Mouse (Mus musculus) c-Kit-positive CD71-negative TER-119-negative erythroid progenitor cells, embryonic 14.5 days (primary cell): ENCODE data around the gene Akirin2.
A peak's percentile ranks its signal among the peaks of the same experiment; 100 is the strongest.
"Not testable (repeated sequence)": the region's sequence is repeated elsewhere in the genome, so short reads cannot be mapped to it uniquely, and the experiment has no call there.

Source experiments
- DNase-seq: peaks from one replicate; pipeline ENCODE4 v3.0.0-alpha.2; 2013; ENCODE audit warnings: low read depth

Akirin2 gene

DNA sequence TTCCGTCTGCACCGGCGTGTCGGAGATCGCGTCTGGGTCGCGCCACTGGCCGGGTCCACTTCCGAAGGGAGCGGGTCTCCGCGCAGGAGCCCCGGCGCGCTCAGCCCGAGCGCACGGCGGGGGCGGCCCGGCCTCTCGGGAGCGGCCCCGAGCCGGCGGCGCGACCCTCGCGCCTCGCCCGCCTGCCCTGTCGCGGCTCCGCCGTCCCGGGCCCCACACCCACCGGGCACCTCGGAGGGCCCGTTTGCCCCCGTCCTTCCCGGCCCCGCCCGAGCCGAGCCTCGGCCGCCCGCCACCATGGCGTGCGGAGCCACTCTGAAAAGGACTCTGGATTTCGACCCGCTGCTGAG lies at the start of gene Akirin2:
Akirin2 (plus strand) TSS at position 190 of the 350 bp plus-strand sequence.
- no peak for DNase-seq

DNA sequence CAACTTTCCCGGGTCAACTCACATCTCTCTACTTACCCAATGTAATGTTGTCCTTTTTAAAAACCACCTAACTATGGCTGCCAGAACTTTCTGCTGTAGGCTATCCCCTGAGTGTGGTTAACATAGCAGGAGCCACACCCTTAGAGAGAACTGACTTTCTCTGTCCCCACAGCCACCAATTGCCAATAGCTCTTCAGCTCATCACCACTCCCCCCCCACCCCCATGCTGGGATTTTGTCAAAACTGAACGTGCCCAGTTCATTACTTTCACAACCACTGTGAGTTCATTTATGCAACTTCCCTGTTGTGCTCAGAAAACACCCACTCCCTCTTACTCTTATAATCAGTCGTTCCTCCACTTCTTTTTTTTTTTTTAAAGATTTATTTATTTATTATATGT lies 40.4 kb upstream of the Akirin2 start:
- DNase-seq, result no peak

DNA sequence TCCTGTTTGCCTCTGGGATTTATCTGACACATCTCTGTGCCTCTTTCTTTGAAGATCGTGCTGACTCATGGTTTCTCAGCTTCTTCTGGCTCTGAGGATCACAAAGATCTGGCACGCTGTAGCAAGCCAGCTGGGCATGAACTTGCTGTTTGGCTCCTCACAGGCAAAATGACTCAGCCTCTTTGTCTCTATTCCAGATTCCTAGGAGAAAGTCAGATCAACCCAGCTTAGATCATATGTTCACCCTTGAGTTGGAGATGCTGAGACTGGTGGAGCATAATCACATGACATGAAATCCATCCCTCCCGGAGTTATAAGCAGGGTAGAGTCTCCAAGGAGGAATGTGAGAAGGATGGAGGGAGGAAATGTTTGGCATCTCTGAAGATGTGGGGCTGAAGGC lies 27.9 kb upstream of the Akirin2 start:
- no peak for DNase-seq

DNA sequence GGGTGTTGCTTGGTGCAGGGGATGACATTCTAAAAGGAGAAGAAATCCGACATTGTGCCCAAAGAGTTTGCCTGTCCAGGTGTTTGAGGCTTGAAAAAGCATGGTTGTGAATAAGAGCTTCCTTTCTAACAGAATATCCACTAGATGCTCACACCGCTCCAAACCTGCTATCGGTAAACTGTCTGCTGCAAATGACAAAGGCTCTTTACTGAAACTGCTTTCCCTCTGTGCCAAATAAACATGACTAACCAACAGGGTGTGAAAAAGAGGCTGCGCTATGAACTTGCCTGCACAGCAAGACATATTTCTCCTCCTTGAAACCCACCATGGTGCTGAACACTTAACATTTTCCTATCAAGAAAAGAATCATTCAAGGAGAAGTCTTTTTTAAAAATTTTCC lies 27.2 kb upstream of the Akirin2 start:
- DNase-seq, result no peak

DNA sequence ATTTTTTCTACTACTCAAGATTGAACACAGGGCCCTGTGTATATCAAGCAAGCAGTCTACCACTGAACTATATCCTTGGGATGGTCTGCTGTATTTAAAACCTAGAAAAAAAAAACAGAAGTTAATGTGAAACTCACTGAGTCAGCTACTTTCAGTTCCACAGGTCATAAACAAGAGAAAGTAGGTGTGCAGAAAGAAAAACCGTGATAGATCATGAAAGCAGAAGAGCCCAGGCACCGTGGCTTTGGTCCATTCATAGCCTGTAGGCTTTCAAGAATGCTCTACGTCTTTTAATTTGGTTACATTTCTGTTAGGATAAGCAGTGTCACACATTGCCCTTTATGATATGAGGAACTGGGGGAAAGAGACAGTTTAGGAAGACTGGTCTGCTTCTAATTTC lies 24.0 kb upstream of the Akirin2 start:
- DNase-seq, result peak; percentile 4

DNA sequence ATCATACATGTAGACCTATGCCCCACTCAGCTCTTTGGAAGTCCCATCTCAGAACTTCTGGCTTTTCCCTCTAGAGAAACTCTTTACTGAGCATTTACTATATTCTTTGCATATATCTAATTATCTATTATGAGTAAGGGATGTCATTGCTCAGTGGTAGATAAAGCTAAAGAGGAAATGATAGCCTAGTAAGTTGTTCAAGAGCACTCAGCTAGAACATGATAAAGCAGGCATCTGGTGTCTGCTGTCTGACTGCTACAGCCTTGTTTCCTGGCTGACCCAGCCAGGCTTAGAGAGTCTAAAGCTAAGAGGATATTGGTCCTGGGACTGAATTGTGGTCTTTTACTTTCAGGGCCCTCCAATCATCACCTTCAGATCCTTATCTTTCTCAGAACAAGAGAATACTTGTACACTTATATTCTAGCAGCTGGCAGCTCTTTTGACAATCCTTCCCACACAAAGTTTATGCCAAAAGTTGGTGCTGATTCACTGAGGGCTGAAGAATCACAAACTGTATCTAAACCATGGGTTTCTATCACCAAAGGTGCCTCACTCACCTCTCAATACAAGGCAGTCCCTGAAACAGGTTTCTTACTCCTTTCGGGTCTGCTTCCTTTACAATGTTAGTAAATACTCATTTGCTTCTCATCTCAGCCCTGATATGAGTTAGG lies 22.2 kb upstream of the Akirin2 start:
- DNase-seq, result no peak

DNA sequence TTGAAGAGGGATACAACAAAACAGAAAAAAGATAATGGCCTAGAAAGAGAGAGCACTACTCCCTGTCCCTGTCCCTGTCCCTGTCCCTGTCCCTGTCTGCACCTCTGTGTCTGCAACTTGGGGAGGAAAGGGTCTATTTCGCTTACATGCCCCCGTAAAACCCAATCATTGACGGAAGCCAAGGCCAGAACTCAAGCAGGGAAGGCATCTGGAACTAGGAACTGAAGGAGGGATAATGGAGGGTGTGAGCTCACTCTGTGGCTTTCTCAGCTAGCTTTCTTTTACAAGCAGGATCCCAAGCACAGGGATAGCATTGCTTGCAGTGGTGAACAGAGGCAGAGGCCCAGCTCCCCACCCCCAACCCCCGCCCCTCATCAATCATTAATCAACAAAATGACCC lies 21.4 kb upstream of the Akirin2 start:
- no peak for DNase-seq

DNA sequence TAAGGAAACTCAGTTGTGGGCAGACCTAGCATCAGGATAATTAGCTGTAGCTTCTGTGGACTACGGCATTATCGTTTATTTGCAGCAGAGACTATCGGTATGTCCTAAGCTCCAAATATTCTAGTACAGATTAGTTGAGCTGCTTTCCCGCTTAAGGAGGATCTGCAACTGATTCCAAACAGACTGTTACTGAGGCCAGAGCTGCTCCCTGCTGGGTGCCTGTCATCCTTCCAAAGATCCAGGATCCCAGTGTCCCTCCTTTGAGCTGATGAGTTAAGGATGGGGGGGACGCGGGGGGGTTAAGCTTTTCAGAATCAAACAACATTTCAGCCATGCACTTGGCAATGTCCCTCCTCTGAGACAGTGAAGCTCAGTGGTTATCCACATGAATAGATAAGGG lies 20.8 kb upstream of the Akirin2 start:
- no peak for DNase-seq

DNA sequence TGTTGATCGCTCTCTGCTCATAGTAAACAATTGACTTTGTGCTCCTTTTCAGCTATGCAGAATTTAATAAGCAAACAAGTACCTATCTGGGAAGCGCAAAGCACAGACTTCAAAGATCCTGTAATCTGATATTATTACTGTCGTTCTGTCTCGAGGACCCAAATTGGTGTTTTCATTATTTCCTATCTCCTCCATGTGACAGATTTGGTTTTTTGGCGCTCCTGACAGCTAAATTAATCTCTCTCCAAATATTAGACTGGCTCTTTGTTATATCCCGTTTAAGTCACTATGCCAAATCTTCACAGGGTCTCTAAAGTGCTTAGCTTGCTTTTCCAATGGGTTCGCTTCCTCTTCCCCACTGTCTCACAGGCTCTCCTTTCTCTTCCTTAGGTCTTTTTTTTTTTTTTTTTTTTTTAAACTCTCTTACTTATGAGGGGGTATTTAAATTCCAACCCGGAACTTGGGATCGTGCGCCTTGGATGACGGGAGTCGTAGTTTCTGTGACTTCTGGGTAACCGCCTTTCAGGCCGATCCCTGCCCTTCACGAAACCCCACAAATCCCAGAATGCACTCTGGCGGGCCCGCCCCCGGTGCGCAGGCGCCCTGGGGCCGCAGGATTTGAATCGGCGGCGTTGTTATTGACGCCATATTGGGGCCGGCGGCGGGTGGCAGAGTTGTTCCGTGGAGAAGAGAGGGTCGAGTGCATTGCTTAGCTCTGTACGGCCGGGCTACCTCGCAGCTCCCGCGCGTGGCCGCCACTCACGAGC lies 573 bp upstream of the Akirin2 start:
- DNase-seq, result peak; percentile 92

DNA sequence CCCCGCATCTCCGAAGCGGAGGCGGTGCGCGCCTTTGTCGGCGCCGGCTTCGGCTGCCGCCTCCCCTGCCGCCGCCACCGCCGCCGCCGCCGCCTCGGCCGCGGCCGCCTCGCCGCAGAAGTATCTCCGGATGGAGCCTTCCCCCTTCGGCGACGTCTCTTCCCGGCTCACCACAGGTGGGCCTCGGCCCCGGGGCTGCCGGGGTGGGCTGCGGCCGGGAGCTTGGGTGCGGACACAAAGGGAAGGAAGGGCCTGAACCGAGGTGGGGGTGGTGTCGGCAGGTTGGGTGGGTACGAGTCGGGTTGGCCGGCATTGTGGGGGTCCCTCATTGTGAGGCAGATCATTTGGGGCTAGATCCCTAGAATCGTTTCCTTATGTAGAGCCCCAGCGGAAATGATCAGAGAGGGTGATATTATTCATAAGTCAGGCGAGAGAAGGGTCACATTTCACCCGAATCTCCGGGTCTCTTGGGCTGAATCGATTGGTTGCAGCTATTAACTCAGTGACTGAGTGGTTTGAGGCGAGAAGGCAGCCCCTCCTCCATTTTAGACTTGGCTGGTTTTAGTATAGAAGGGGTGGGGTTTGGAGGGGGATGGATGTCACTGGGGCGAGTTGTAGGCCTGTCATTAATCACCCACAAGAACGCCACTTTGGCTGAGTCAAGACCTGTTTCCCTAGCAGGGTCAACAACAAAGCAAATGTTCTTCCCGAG lies 517 bp downstream of the Akirin2 start:
- peak; percentile 66 for DNase-seq

DNA sequence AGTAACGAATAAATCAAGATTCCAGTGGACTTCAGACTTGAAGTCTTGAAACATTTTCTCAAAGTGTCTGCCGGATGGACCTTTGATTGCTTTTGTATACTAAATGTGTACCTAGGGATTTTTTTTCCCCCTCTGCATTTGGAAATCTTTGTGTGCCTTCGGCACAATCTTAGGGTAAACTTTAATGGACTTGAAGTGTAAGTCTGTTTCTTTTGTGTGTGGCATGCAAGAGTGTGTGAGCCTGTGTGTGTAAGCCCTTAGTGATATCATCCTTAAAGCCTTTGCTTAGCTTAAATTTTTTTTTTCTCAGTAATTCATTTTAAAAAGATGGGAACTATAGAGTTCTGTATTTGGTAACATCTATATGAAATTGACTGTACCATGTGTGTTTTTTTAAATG lies 1.2 kb downstream of the Akirin2 start:
- no peak for DNase-seq

DNA sequence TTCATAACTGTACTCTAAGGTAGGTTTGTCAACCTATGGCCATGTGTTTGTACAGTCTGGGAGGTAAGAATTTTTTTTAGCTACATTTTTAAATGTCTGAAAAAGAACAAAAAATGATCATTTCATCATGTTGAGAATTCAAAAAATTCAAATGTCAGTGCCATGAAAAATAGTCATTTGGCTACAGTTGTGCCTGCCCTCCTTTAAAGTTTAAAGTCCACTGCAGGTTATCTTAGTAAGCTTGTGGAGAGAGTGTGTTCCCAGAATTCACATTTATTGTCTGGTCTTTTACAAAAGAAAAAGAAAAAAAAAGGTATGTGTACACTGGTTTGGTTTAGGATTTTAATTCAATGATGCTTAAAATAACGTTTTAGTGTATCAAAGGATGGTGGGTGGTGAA lies 3.9 kb downstream of the Akirin2 start:
- DNase-seq, result no peak

DNA sequence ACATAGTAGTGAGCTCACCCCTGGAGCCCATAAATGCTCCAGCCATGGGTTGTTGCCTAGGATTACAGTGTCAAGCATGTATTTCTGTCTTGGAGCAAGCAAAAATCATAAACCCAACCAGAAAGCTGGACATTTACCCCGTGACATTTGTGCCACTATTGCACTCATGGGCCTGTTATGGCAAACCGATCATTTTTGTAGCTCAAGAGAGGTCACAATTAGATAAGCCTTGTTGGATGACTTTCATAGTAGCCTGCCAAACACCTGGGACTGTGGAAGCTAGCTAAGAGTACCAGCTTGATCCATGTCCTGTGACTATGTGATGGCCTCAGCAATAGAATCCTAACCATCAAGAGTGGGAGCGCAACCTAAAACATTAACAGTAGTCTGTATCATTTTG lies 4.9 kb downstream of the Akirin2 start:
- DNase-seq, result no peak

DNA sequence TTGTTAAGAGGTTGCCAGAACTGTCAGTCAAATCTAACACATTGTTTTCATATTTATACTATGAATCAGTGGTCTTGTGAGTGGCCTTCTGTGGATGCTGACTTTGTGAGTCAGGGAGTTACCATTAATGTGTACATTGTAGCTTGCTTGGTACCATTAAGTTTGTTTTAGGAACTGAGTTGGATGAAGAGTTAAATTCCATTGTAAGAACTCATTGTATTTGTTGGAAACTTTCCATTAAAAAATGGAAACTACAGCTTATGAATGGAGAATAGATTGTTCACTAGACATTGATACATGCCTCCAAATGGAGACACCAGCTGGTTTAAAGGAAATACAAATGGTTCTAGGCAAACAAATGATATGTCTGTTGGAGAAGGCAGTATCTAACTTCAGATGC lies 5.4 kb downstream of the Akirin2 start:
- no peak for DNase-seq

DNA sequence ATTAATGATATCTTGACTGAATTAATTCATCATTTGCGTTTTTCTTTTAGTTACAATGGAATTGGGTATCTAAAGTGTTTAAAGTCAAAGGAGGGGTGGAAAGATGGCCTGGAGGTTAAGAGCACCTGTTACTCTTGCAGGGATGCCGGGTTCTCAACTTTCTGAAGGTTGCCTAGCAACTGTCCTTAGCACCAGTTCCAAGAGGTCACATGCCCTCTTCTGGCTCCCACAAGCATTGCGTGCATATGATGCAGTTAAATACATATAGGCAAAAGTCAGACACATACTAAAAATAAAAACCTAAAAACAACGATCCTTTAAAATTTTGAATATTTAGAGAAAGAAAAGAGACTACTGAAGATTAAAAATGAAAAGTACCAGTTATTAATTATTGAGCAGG lies 10.2 kb downstream of the Akirin2 start:
- DNase-seq, result no peak

DNA sequence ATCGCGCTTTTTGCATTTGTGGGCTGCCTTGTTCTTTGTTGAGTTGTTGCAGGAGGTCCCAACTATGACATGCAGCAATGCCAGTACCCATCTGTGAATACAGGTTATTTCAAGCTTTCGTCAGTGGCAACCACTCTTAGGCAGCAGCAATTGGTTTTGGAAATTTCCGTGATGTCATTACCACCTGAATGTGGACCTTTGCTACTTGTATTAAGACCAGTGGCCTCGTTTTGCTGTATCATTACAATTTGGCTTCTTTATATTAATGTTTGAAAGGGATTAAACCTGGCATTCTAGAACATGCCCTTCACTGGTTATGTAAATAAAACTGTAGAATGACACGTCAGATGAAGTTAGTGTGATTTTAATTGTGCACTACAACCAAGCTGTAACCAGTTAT lies 15.5 kb downstream of the Akirin2 start:
- DNase-seq, result no peak

DNA sequence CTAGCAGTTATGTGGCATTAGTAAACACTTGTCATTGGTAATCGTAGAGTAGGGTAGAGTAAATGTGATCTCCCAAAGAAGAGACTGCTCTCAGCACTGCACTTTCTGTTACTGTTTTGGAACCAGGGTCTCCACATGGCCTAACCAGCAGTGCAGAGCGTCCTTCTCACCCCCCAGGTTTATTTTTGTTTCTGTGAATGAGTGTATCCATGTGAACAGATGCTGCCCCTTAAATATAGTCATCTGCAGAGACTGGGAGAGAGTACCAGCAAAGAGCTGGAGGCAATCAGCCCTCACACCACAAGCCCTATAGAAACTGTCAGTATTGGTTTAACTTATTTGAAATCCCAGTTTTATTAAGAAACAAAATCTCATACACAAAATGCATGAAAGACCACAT lies 22.1 kb downstream of the Akirin2 start:
- DNase-seq, result no peak

DNA sequence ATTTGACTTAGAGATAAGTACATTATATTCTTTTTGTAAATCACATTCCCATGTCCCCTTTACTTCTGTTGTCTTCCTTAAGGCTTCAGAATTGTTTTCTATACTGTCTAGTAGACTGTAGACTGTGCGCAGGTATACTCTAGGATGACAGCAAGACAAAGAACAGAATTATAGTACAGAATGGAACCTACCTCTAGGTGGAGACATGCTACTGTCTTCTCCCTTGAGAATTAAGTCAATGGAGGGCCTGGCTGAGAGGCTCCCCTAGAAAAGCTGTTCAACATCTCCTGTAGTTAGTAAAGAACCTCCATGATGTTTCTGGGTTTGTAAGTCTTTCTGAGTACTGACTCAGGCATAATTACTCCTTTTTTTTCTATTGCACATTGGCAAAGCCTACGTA lies 26.3 kb downstream of the Akirin2 start:
- no peak for DNase-seq

DNA sequence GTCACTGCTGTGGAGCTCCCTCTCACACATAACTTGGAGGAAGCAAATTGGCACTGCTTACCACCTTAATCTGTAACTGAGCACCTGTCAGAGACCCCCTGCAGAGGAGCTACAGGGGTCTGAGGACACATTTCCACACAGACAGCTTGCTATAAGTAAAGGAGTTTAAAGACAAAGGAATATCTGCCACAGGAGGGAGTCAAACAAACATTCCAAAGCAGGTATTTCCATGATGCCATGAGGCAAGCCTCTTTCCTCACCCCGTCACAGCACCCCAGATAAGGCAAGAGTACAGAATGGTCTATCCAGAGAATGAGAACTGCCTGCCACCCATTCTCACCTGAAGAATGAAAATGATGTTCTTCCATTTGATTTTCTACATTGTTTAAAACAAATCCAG lies 28.5 kb downstream of the Akirin2 start:
- DNase-seq, result no peak

DNA sequence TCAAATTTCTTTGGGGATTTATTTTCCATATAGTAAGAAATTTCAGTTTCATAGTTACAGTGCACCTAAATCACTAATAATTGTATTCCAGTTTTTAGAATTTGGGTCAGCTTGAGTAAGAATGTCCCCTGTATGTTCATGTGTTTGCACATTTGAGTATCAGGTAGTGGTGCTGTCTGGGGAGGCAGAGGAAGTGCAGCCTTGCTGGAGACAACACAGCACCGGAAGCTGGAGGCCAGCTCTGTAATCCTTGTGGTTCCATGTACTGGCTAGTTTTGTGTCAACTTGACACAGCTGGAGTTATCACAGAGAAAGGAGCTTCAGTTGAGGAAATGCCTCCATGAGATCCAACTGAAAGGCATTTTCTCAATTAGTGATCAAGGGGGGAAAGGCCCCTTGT lies 30.8 kb downstream of the Akirin2 start:
- not testable (repeated sequence) for DNase-seq

DNA sequence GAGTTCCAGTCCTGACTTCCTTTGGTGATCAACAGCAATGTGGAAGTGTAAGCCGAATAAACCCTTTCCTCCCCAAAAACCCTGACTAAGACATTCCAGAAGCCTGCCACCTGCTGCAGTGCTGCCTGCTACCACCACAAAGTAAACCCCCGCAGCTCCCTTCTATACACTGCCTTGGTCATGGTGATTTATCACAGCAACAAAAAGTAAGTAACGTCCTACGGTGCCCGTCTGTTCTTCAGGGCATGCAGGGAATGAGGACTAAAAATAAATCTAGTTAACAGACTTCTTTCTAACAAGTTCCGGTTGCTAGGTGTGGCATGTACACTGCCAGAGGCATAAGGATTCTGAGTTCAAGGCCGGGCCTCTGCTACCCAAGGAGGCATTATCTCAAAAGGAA lies 31.3 kb downstream of the Akirin2 start:
- DNase-seq, result no peak

DNA sequence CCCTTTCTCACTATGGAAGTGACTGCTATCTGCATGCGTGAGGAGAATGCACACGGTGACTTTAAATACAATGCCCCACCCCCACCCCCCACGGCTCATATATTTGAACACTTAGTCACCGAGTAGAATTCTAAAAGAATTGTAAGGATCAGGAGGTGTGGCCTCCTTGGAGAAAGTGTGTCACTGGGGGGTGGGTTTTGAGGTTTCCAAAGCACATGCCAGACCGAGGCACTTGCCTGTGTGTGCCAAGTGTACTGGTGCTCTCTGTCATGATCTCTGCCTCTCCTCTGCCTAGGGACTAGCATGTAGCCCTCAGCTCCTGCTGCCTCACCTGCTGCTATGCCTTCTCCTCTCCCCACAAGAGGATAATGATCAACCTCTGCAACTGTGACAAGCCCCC lies 31.7 kb downstream of the Akirin2 start:
- no peak for DNase-seq

DNA sequence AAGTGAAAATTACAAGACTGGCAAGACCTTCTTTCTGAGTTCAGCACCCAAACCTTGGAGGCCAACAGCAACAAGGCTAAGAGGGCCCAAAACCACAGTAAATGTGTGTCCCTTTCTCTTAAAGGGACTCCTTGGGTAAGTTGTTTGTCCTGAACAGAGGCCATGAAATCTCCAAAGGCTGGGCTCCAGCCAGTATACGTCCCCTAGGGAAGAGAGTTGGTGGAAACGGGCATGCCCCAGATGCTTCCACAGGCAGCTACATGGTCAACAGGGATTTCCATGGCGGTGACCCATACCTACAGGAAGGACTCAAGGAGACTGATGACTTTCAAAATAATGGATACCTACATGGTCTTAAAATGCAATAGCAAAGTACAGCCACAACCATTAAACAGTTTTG lies 32.7 kb downstream of the Akirin2 start:
- no peak for DNase-seq
